Mouse (Mus musculus) T-helper 17 cell (primary cell): ENCODE results near the gene Tedc1.
"Not testable (repeated sequence)": the region's sequence is repeated elsewhere in the genome, so short reads cannot be mapped to it uniquely, and the experiment has no call there.

ENCODE experiments used
- in situ Hi-C, 2 experiments: fragments of 300-600 bp; cut with MboI, MseI; formaldehyde crosslinking; loops; 1 replicate in 1 of 2; 2 replicates in 1 of 2; pipeline ENCODE4 v1.15.1; 2025; ENCODE audit warnings: high pct_unique_total_duplicates in 2 of 2

Gene Tedc1

GRCm38 (mm10) chr12:113152991-113153525, 3.2 kb upstream of the Tedc1 start:
- in situ Hi-C loops: no loop called here

- in situ Hi-C loops: no loop called here
Measured at GRCm38 (mm10) chr12:113153971-113154370, 2.2 kb upstream of the Tedc1 start.

- in situ Hi-C loops: no loop called here
Measured at GRCm38 (mm10) chr12:113154747-113155075, 1.5 kb upstream of the Tedc1 start.

GRCm38 (mm10) chr12:113155076-113155771, 997 bp upstream of the Tedc1 start:
- in situ Hi-C loops: no loop called here

- in situ Hi-C loops: no loop called here
Measured at GRCm38 (mm10) chr12:113156540-113156929, 314 bp downstream of the Tedc1 start.

GRCm38 (mm10) chr12:113157002-113157401, 781 bp downstream of the Tedc1 start:
- in situ Hi-C loops: no loop called here

GRCm38 (mm10) chr12:113157521-113157920, 1.3 kb downstream of the Tedc1 start:
- in situ Hi-C loops: no loop called here

- in situ Hi-C loops: no loop called here
Measured at GRCm38 (mm10) chr12:113157971-113158370, 1.8 kb downstream of the Tedc1 start.

GRCm38 (mm10) chr12:113163561-113164006, 7.4 kb downstream of the Tedc1 start:
- in situ Hi-C loops: no loop called here

- in situ Hi-C loops: no loop called here
Measured at GRCm38 (mm10) chr12:113168031-113168536, 11.9 kb downstream of the Tedc1 start.

GRCm38 (mm10) chr12:113176960-113177725, 20.9 kb downstream of the Tedc1 start:
- in situ Hi-C loops: no loop called here

- in situ Hi-C loops: no loop called here
Measured at GRCm38 (mm10) chr12:113181020-113181419, 24.8 kb downstream of the Tedc1 start.

GRCm38 (mm10) chr12:113184945-113185344, 28.7 kb downstream of the Tedc1 start:
- in situ Hi-C loops: no loop called here

- in situ Hi-C loops: no loop called here
Measured at GRCm38 (mm10) chr12:113185442-113186291, 29.4 kb downstream of the Tedc1 start, which contains the start of gene Tmem121. Gene Tmem121 (plus strand): TSS chr12:113185930.

- in situ Hi-C loops: no loop called here
Measured at GRCm38 (mm10) chr12:113186326-113187010, 30.2 kb downstream of the Tedc1 start.

- in situ Hi-C loops: no loop called here
Measured at GRCm38 (mm10) chr12:113187011-113187375, 30.8 kb downstream of the Tedc1 start.

- in situ Hi-C loops: no loop called here
Measured at GRCm38 (mm10) chr12:113187584-113188295, 31.5 kb downstream of the Tedc1 start.

- in situ Hi-C loops: no loop called here
Measured at GRCm38 (mm10) chr12:113188349-113189055, 32.3 kb downstream of the Tedc1 start.

- in situ Hi-C loops: no loop called here
Measured at GRCm38 (mm10) chr12:113193423-113193822, 37.2 kb downstream of the Tedc1 start.

GRCm38 (mm10) chr12:113199132-113199531, 42.9 kb downstream of the Tedc1 start:
- in situ Hi-C loops: not testable (repeated sequence)
